Mouse (Mus musculus) large intestine, adult 2 months (tissue): Measurements from ENCODE around the gene 2010003K11Rik. TPM values are rescaled to one million over a fixed set of nuclear protein-coding genes. Genes with fewer than 3 reads are reported as not detected.
A peak's percentile ranks its signal among the peaks of the same experiment; 100 is the strongest.

Source experiments
- DNase-seq: peaks from one replicate; pipeline ENCODE4 v3.0.0-alpha.2; 2012; ENCODE audit warnings: low read depth, low spot score
- WGBS: fragments of 180-500 bp; shearing (Covaris S2); methylation state at CpG from one replicate; pipeline ENCODE4 v1.1.7; 2018; 5-methylcytosine and 5-hydroxymethylcytosine counted together
- polyA plus RNA-seq: library from polyadenylated mRNA; depleted of rRNA; stranded (reverse); fragments of >200 nt; gene quantifications from 2 replicates; pipeline ENCODE4 v1.2.3, GENCODE M21; 2012

2010003K11Rik gene
- polyA plus RNA-seq, 1 experiment: 55.0 TPM

- WGBS: 79% methylated on average over 2 of the region's 2 CpGs
- no peak for DNase-seq
Observed at GRCm38 (mm10) chr19:4502701-4503100, 4.3 kb upstream of the 2010003K11Rik start.

GRCm38 (mm10) chr19:4497263-4497973 is 965 bp downstream of the 2010003K11Rik start:
- peak; percentile 70 for DNase-seq
- WGBS: 2% methylated on average over 4 of the region's 4 CpGs

GRCm38 (mm10) chr19:4496535-4497262 is 1.7 kb downstream of the 2010003K11Rik start:
- 51% methylated on average over 3 of the region's 3 CpGs for WGBS

GRCm38 (mm10) chr19:4495814-4496213 is 2.6 kb downstream of the 2010003K11Rik start:
- 91% methylated on average over 5 of the region's 5 CpGs for WGBS

More at GRCm38 (mm10) chr19:4496535-4497262, 1.7 kb downstream of the 2010003K11Rik start:
- peak; percentile 69 for DNase-seq

GRCm38 (mm10) chr19:4494707-4495106 is 3.7 kb downstream of the 2010003K11Rik start:
- WGBS: 84% methylated on average over 7 of the region's 7 CpGs
- no peak for DNase-seq

More at GRCm38 (mm10) chr19:4495814-4496213, 2.6 kb downstream of the 2010003K11Rik start:
- no peak for DNase-seq

- WGBS: 55% methylated on average over 9 of the region's 9 CpGs
Observed at GRCm38 (mm10) chr19:4492526-4493296, 5.7 kb downstream of the 2010003K11Rik start.

GRCm38 (mm10) chr19:4491080-4491695 is 7.2 kb downstream of the 2010003K11Rik start:
- 77% methylated on average over 10 of the region's 10 CpGs for WGBS
- no peak for DNase-seq

More at GRCm38 (mm10) chr19:4492526-4493296, 5.7 kb downstream of the 2010003K11Rik start:
- no peak for DNase-seq

GRCm38 (mm10) chr19:4487877-4488276 is 10.5 kb downstream of the 2010003K11Rik start:
- 30% methylated on average over 2 of the region's 2 CpGs for WGBS
- DNase-seq: no peak

GRCm38 (mm10) chr19:4485006-4485405 is 13.4 kb downstream of the 2010003K11Rik start:
- DNase-seq: no peak
- 18% methylated on average over 5 of the region's 5 CpGs for WGBS

GRCm38 (mm10) chr19:4482111-4482859 is 16.1 kb downstream of the 2010003K11Rik start:
- 89% methylated on average over 3 of the region's 3 CpGs for WGBS
- no peak for DNase-seq

GRCm38 (mm10) chr19:4481326-4481725 is 17.1 kb downstream of the 2010003K11Rik start:
- DNase-seq: no peak
- WGBS: 23% methylated on average over 4 of the region's 4 CpGs

- DNase-seq: no peak
- whole genome bisulfite sequencing: 85% methylated on average over 2 of the region's 2 CpGs
Observed at GRCm38 (mm10) chr19:4480041-4480440, 18.3 kb downstream of the 2010003K11Rik start.

GRCm38 (mm10) chr19:4478190-4478516 is 20.2 kb downstream of the 2010003K11Rik start:
- no peak for DNase-seq
- WGBS: 15% methylated on average over 1 of the region's 1 CpGs

GRCm38 (mm10) chr19:4477345-4478189 is 20.8 kb downstream of the 2010003K11Rik start, which contains the start of gene Syt12:
Gene Syt12, minus strand, starts transcription at chr19:4477447.
- DNase-seq: peak; percentile 92
- 8% methylated on average over 21 of the region's 21 CpGs for WGBS

GRCm38 (mm10) chr19:4476601-4477257 is 21.7 kb downstream of the 2010003K11Rik start:
- no peak for DNase-seq
- WGBS: 1% methylated on average over 64 of the region's 70 CpGs

- 86% methylated on average over 11 of the region's 11 CpGs for WGBS
Observed at GRCm38 (mm10) chr19:4475224-4475925, 23.0 kb downstream of the 2010003K11Rik start.

GRCm38 (mm10) chr19:4474739-4475138 is 23.6 kb downstream of the 2010003K11Rik start:
- no peak for DNase-seq
- 79% methylated on average over 3 of the region's 3 CpGs for WGBS

More at GRCm38 (mm10) chr19:4475224-4475925, 23.0 kb downstream of the 2010003K11Rik start:
- DNase-seq: no peak
